Mouse (Mus musculus) monocyte, adult 2 months (primary cell): ENCODE measurements around the gene Nr1i2.
"Not testable (repeated sequence)": the region's sequence is repeated elsewhere in the genome, so short reads cannot be mapped to it uniquely, and the experiment has no call there.

Experiments used
- DNase-seq, 2 experiments: peaks; one replicate each; pipeline ENCODE4 v3.0.0; 2022; ENCODE audit warnings: low spot score in 2 of 2, low read depth in 1 of 2

The Nr1i2 gene

GRCm38 (mm10) chr16:38294685-38295348 is at the start of gene Nr1i2:
Gene Nr1i2 (minus strand): TSS chr16:38294824.
- no peak for DNase-seq

GRCm38 (mm10) chr16:38341396-38342324 is 47.0 kb upstream of the Nr1i2 start, which contains the start of gene Maats1:
Gene Maats1 (minus strand): TSS chr16:38342143.
- DNase-seq = peak in 1 of 2 experiments; percentile 38

GRCm38 (mm10) chr16:38338077-38338476 is 43.5 kb upstream of the Nr1i2 start:
- not testable (repeated sequence) for DNase-seq

- no peak for DNase-seq
Observed at GRCm38 (mm10) chr16:38334431-38334830, 39.8 kb upstream of the Nr1i2 start.

- DNase-seq = no peak
Observed at GRCm38 (mm10) chr16:38329340-38329739, 34.7 kb upstream of the Nr1i2 start.

GRCm38 (mm10) chr16:38326778-38327397 is 32.3 kb upstream of the Nr1i2 start:
- DNase-seq = no peak

- no peak for DNase-seq
Observed at GRCm38 (mm10) chr16:38324311-38324710, 29.7 kb upstream of the Nr1i2 start.

DNA sequence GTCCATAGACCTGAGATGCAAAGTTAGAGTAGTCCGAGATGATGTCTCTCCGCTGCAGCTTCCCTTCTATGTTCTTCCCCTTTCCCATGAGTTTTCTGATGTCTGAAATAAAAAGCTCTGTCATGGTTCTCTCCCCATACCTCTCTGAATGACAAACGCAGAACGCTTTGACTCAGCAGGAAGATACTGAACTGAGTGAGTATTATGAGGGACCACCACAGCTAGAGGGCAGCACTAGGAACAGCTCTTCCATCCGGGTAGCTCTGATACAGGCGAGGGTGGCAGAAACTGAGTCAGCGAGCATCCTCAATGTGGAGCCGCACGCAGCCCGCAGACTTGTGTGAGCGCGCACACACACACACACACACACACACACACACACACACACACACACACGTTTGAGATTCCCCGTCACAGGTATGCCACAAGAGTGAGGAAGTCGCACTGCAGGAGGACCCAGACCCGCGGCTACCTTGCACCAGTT is 26.9 kb upstream of the Nr1i2 start:
- peak in 1 of 2 experiments; percentile 6 for DNase-seq

DNA sequence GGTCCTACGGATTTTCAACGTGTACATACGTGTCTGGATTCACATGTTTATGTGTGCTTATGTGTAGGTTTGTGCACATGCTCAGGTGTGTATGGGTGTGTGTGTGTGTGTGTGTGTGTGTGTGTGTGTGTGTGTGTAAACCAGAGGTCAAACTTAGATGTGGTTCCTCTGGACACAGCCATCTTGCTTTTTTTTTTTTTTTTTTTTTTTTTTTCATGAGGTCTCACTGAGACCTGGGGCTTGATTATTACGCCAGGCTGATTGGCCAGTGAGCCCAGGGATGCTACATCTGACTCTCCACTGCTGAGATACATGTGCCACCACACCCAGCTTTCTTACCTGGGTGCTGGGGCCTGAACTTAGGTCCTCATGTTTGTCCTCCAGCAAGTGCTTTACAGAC is 24.5 kb upstream of the Nr1i2 start:
- no peak for DNase-seq

DNA sequence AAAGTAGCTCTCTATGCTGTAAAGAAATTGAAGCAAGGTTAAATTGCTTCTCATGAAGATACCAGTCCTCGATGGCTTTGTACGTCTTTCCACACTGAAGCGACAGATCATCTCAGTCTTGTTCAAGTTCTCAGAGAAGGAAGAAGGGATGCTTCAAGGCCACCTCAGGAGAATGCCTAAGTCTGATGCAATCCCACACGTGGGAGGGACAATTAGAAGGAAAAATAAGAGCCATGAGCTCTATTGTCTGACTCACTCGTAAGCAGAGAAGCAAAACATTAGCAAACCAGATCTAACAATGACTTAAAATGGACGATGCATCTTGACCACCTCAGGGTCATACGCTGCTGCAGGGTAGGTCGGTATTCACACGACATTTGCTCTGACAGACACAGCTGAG is 23.9 kb upstream of the Nr1i2 start:
- DNase-seq = no peak

DNA sequence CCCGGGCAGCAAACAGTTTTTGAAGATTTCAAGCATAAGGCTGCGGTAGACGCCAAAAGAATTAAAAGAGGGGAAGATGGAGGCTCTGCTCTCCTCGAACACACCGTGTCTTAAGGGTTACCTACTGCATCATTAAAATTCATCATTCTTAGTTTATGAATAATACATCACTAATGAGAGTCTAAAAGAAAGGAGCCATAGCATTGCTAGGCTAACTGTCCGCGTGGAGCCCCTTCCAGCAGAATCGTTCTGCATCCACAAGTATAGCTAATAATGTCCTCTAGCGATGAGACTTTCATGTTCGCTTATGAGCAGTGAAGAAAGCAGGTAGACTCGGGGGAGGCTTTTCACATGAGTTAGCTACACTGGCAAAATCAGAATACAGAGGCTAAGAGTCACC is 13.6 kb upstream of the Nr1i2 start:
- no peak for DNase-seq

DNA sequence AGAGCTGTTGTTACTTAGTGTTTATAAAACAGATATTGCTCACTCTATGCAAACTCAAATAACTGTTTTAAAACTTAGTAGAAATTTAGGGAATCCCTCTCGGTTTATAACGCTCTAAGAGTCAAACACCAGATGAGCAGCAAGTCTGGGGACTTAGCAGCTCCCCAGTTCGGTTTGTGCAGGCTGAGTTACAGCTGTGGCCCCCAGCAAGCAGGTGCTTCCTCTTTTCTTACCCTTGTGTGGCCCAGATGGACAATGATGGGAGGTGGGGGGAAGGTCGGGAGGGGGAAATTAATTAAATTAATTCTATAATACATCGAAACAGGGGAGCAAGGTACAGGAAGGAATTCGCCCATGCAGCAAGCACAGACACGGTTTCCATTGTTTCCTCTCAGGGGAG is 13.0 kb upstream of the Nr1i2 start:
- no peak for DNase-seq

DNA sequence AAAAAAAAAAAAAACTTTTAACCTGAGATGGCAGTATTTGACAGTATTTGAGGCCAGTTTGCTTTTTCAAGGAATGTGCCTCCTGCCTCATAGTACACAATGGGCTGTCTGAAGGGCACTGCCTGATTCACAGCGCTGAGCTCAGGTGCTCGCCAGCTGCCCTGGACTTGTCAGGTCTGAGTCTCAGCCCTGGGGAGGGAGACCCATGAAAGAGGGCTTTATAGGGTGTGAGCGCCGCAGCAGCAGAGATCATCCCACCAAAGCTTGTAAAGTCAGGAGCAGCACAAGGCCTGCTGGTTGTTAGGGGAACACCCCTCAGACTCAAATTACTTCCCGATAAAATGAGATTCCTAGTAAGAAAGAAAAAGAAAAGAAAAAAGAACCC is 12.6 kb upstream of the Nr1i2 start:
- no peak for DNase-seq

DNA sequence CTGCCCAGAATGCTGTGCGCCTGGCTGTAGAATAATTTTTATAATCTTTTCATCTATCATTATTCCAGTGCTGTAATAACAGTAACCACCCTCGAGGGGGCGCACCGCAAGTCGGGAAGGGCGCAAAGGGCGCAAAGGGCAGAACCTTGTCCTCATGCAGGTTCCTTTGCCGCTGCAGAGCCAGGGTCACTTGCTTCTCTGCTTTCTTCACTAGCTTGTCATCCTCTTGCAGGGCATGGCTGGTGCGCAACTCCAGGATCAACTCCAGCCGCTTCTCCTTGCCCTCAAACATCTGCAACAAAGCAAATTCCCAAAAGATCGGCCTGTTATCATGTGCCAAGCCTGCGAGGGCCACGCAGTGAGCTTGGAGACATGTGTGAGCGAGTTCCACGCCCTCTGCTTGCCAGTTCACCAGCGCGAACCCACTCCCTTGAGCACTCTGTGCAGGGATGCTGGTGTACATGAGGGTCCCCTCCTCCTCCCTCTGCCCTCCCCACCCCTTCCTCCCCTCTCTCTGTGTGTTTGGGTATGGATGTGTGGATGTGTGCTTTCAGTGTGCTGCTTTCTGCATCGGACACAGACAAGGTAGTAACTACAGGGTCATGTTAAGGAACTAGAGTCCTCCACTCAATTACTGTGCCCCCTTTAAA is 12.1 kb upstream of the Nr1i2 start:
- DNase-seq = no peak

DNA sequence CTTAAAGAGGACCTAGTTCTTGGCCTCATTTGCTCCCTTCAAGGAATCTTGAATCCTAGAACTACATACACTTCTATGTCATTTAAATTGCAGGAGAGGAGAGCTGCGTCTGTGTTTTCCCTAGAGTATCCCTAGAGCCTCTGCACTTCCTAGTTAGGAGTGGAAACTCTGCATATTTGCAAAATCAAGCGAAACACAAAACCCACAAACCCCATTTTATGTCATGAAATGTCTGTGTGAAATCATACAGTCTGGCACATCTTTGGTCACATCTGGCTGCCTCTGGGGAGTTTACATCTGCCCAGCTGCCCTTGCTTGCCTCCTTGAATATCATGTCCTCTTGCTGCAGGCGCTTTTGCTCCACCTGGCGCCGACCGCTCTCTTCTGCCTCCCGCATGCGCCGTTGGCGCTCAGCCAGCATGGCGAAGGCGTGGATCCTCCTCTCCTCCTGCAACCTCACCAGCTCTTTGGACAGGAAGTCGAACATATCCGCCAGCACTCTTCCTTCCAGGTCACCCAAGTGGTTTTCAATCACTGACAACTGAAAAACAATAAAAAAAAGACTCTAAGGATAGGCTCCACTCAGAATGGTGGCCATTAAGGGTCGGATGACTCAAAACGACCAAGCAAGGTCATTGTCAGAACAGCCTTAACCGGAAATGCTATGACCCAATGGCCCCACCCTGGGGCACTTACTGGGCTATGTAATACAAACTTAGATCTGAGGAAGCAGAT is 10.0 kb upstream of the Nr1i2 start:
- no peak for DNase-seq

DNA sequence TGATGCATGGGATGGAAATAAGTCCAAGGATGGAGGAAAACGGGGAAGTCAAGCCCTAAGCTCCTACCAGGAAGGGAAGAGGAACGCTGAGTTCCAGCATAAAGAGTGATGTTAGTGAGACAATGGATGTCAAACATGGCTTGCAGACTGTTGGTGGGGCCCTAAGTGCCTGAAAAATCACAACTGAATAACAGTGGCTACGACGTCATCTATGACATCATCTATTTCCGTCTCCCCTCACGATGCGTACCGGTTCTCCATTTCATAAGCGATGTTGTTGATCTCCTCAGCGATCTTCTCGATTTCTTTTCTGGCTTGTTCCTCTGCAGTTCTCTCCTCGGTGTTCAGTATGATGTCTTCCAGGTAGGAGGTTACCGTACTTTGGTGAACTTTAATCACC is 7.7 kb upstream of the Nr1i2 start:
- DNase-seq = no peak

GRCm38 (mm10) chr16:38298410-38298809 is 3.8 kb upstream of the Nr1i2 start:
- DNase-seq = no peak

GRCm38 (mm10) chr16:38295349-38295930 is 816 bp upstream of the Nr1i2 start:
- DNase-seq = no peak

- DNase-seq = no peak
Observed at GRCm38 (mm10) chr16:38290151-38290550, 4.5 kb downstream of the Nr1i2 start.

DNA sequence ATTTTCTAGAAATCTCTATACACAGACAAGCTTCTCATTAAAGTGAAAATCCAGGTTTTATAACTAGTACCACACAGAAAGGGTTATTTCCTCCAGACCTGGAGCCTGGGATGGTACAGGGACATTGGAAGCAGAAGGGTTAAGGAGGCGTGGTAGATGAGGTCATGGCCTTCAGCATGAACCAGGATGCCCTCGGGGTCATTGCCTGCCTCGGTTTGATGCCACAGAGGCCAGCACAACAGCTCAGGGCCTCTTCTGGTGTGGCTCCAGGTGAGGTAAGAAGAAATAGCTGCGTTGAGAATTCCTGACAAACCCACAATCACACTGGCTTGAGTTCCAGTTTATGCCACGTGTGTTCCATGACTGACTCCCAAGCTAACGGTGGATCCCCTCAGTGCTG is 5.8 kb downstream of the Nr1i2 start:
- DNase-seq = no peak
